Mouse (Mus musculus) MN1 (cell line): ENCODE data around the gene Tmem108.

ENCODE experiments used
- DNase-seq: peaks from one replicate; pipeline ENCODE4 v3.0.0-alpha.2; 2016; ENCODE audit warnings: low spot score

The Tmem108 gene

DNA sequence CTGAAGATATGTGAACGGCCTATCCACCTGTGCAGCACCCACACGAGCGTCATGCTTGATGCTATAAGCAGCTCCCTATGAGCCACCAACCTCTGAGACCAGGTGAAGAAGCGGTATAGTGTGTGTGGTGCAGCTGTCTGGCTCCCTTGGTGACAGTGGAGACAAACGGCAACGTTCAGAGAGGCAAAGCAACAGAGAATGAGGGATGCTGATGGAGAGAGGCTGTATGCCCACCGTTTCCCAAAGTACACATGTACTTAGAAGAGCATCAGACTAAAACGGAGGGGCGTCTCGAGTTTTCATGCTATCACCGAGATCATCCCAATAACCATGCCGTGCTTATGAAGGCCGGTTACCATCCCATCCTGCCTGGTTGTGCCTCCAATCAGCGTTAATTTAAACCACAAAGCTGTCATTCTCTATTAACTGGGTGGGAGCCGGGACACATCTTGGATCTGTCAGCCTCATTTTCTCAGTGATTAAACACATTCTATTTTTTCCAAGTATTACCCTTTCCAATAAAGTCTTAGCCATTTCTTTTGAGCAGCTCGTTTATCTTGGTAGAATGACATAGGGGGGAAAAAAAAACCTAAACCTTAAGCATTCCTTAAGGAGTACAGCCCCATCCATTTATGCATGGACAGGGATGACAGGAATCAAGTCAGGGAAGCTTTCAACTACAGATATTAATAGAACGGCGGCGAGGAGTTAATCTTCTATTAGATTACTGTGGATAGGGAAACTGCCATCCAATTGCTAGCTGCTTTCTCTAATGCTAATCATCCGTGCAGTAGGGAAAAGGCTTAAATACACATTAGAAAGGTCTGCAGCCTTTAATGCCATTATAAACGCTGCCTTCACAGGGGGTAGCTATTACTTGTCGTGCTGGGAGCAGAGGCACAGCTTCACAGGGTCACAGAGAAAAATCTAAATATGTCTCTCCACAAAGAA is 214.7 kb downstream of the Tmem108 start:
- no peak for DNase-seq

DNA sequence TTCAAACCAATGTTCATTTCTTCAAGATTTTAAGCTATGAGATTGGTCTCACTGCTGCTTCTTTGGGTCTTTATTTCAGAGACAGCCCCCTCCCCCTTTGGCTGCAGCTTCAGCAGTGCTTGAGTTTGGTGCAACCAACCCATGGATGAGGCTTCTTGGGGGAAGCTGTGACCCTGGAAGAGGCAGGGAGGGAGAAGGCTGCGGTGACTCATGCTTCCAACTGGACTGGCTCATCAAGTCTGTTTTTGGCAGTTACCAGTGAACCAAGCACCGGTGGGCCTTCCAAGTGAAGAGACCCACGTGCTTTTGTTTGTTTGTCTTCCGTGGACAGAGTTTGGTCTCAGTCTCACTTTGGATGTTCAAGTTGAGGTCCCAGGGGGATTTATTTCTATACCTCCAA is 215.9 kb downstream of the Tmem108 start:
- DNase-seq = peak; percentile 51

GRCm38 (mm10) chr9:103545271-103545670 is 216.4 kb downstream of the Tmem108 start:
- DNase-seq = no peak

GRCm38 (mm10) chr9:103544599-103544998 is 217.0 kb downstream of the Tmem108 start:
- DNase-seq = no peak

DNA sequence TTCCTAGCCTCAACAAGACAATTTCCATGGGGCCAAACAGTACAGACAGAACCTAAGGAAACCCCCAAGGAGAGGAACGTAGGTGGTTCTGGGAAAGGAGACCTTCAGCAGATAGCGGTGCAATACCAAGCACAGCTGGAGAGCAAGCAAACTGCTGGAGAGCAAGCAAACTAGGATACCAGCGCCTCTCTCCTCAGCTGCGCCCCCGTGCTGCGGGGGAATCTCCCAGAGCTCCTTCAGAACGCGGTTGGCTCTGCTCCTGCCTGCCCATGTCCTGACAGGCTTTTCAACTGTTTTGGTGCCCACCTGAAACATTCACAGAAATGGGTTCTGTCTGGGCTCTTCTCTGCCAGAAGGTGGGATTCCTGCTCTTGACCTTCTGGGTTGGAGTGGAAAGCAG is 221.1 kb downstream of the Tmem108 start:
- DNase-seq = no peak

GRCm38 (mm10) chr9:103538047-103538816 is 223.4 kb downstream of the Tmem108 start:
- no peak for DNase-seq

GRCm38 (mm10) chr9:103536059-103536634 is 225.5 kb downstream of the Tmem108 start:
- DNase-seq = no peak

- peak; percentile 68 for DNase-seq
Observed at GRCm38 (mm10) chr9:103525041-103525537, 236.5 kb downstream of the Tmem108 start.

DNA sequence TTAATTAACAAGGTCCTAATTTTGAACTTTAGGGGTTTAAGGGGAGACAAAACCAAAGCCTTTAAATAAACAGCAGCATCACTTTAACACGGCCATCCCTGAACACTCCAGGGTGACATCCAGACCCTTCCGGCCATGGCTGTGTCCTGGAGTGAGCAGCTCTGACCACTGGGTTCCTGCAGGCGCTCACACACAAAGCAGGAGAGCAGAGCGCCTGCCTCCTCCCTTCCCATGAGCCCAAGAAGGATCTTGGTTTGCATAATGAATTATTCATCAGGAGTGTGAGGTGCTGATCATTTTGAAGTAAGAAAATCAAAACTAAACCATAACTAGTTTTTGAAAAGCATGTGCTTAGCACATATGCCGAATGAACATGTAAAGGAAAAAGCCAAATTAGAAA is 237.0 kb downstream of the Tmem108 start:
- DNase-seq = peak; percentile 27

- no peak for DNase-seq
Observed at GRCm38 (mm10) chr9:103523742-103524403, 237.8 kb downstream of the Tmem108 start.

DNA sequence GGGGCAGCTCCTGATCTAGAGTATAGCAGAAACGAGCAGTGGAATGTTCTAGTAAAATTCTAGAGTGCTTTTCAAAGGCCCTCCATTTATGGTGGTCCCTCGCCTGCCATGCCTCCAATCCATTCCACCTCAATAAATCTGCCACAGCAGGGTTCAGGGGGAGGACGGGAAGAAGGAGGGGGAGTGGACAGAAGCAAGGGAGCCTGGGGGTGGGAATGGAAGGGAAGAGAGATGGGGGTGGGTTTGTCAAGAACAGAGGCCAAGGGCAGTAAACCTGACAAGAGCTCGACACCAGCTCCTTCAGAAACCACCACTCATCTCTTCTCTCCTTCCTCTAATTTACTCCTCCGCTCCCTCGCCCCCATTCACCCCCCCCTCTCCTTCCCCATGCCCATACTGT is 238.6 kb downstream of the Tmem108 start:
- DNase-seq = no peak

DNA sequence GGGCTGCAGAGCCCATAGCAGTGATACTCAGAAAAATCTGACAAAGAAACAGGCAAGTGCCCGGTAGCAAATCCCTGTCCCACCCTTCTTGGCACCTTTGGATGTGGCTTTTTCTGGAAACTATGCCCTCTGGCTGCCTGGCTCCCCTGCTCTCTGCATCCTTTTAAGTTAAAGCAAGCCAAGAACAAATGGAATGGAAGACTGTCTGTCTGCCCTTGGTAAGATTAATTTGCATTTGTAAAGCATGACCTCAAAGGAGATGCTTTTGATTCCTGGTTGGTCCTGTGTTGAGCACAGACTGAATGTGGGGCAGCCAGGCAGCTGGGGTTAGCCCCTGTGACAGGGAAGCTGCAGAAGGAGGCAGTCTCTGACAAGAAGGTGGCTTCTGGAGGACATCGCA is 247.8 kb downstream of the Tmem108 start:
- DNase-seq = no peak

DNA sequence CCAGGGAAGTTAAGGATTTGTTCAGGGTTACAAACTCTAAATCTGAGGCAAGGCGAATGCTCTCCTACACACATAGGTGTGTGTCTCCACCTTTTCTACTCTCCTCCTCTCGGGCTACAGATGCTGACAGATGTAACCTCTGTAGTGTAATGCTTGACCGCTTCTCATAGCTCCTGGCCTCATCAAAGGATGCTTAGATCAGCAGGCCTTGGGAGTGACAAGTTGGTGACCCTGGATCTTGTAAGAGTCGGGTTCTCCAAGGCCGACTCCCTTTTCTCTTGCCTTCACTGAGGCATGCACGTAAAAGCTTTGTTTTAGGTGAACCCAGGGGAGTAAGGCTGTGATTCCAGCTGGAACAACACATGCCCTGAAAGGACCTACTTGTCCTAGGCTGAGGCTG is 249.4 kb downstream of the Tmem108 start:
- no peak for DNase-seq

GRCm38 (mm10) chr9:103506968-103507584 is 254.6 kb downstream of the Tmem108 start:
- no peak for DNase-seq

DNA sequence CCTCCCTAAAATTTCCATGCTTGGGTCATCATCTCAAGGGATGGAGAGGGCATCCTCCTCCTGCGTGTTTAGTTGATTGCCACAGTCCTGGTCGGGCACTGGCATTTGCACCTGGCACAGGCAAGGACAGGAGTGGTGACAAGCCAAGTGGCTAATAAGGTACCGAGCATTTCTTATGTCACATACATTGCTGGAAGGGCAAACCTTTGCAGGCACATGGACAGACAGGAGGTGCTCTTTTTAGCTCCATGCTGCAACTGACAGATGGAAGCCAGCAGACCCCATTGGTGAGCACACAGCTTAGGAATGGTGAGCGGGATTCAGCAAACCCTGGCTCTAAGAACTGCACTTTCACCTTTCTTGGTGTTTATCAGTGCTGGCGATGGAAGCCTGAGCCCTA is 256.6 kb downstream of the Tmem108 start:
- no peak for DNase-seq

DNA sequence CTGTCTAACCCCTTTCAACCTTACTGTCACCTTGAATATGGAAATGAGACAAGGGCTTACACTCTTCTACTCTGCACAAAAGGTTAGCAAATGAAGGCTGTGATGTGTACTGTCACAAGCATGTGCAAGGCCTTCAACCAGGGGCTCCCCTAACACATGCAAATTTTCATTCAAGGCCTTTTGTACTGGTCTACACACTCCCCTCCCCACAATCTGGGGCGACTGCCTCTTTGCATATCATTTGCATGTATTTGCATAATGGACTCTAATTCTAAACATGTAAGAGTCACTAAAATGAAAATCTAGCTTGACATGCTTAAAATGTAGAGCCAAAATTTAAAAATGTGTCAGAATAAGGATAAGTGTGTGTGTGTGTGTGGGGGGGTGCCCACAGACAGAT is 257.0 kb downstream of the Tmem108 start:
- DNase-seq = no peak

DNA sequence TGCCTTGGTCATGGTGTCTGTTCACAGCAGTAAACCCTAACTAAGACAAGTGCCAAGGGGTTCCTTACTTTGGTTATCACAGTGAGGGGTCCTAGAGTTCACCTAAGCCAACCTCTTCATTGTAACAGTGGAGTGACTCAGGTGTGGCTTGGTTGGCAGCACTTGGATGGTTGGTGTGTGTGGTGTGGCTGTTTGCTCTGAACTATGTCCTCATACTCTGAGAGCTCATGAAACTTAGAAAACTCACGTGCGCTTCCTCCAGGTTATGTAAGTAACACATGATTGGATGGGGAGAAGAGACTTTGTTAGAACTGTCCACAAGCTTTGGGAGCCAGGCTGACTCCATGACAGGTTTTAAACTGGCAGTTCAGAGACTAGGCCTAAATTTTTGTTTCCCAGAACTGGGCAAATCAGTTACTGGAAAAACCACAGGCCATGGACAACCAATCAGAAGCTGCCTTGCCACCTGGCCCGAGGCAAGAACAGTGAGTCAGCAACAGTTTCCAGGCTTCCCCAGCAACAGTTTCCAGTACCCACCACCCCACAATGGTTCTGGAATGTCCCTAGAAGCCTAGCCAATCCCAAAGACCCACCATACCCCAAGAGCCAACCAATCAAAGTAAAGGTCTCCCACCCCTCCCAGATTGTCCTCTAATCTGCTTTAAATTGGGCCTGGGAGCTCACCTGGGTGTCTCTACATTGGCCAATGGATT is 257.9 kb downstream of the Tmem108 start:
- DNase-seq = no peak

DNA sequence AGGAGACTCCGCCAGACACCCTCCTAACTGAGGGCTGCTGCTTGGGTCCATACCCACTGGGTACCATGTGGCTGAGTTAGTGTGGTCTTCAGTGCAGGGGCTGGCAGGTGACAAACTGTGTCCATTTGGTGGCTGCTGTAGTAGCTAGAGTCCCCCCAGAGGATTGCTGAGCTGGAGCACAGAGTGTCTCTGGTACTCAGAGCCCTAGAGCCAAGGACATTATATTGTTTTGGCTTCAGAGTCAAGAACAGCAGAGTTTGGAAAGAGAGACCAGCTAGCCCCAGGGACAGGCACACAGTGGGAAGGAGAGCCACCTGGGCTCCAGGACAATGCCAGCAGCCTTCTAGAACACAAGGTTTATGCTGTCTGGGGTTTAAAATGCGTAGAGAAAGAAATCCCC is 259.0 kb downstream of the Tmem108 start:
- no peak for DNase-seq

DNA sequence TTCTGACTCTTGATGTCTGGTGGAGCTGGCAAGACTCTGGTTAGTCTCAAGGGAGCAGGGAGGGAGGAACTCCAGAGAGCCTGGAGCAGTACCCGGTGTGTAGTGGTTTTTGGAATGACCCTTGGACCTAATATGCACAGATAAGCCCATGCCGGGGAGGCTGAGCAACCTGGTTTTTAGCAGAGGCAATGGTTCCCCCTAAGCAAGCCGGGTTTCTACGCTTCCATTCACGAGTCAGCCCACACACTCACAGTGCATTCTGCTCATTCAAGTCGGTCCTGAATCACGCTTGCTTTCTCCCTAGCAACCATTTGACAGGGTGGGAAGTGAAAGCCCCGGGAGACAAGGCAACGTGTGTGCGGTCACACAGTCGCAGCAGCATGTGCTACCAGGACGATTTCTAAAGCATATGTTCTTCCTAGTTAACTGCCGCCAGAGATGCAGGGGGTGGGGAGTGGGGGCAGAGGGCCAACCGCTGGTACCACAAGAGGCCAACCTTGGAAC is 259.7 kb downstream of the Tmem108 start:
- DNase-seq = peak; percentile 74

- DNase-seq = no peak
Observed at GRCm38 (mm10) chr9:103499366-103499765, 262.3 kb downstream of the Tmem108 start.

GRCm38 (mm10) chr9:103498699-103499098 is 262.9 kb downstream of the Tmem108 start:
- DNase-seq = no peak
